Mouse (Mus musculus) forebrain, embryonic 11.5 days (tissue): ENCODE measurements at regions not wholly inside any gene's neighbourhood (a gene's known extent, or its start where the extent isn't known, plus 50 kb on each side); places are given as distances from the start of the nearest gene placed in this dataset.

Experiments used
- ATAC-seq: fragments of 200-750 bp; cut with Nextera tagmentation; replicated peaks from 2 replicates; pipeline ENCODE4 v1.8.0; 2017; ENCODE audit warnings: moderate TSS enrichment; ENCODE audit not compliant: low FRiP score
- DNase-seq: peaks from one replicate; pipeline ENCODE4 v3.0.0-alpha.2; 2017; ENCODE audit warnings: low spot score
- H3K27ac ChIP-seq: fragments of 300-500 bp; sonication (generic); 2 replicates; pipeline ENCODE4 v1.5.1; 2014; ENCODE audit warnings: low read depth, low read length
- H3K27me3 ChIP-seq: fragments of 300-500 bp; sonication (generic); 2 replicates; pipeline ENCODE4 v1.6.1; 2014; ENCODE audit warnings: mild to moderate bottlenecking, low read length, mixed read lengths; ENCODE audit not compliant: control insufficient read depth, insufficient read depth
- H3K36me3 ChIP-seq: fragments of 300-500 bp; sonication (generic); 2 replicates; pipeline ENCODE4 v1.6.1; 2014; ENCODE audit warnings: mild to moderate bottlenecking, low read length, moderate library complexity, mixed read lengths; ENCODE audit not compliant: control insufficient read depth, insufficient read depth
- H3K4me1 ChIP-seq: fragments of 300-500 bp; sonication (generic); replicated peaks from 2 replicates; pipeline ENCODE4 v1.6.1; 2014; ENCODE audit warnings: low read length, mixed read lengths; ENCODE audit not compliant: control insufficient read depth, insufficient read depth
- H3K4me2 ChIP-seq: fragments of 300-500 bp; sonication (generic); 2 replicates; pipeline ENCODE4 v1.6.1; 2014; ENCODE audit warnings: low read depth, mild to moderate bottlenecking, low read length, moderate library complexity, mixed read lengths; ENCODE audit not compliant: severe bottlenecking
- H3K4me3 ChIP-seq: fragments of 300-500 bp; sonication (generic); 2 replicates; pipeline ENCODE4 v1.5.1; 2014; ENCODE audit warnings: low read depth, low read length
- H3K9ac ChIP-seq: fragments of 300-500 bp; sonication (generic); 2 replicates; pipeline ENCODE4 v1.6.1; 2014; ENCODE audit warnings: low read length
- H3K9me3 ChIP-seq: fragments of 300-500 bp; sonication (generic); 2 replicates; pipeline ENCODE4 v1.6.1; 2016; ENCODE audit warnings: low read length, mixed read lengths; ENCODE audit not compliant: control insufficient read depth
- WGBS: fragments of 180-500 bp; shearing (Covaris S2); extraction: QIAGEN DNeasy Blood & Tissue Kit; methylation state at CpG from one replicate; pipeline ENCODE4 v1.1.7; 2014; 5-methylcytosine and 5-hydroxymethylcytosine counted together

DNA sequence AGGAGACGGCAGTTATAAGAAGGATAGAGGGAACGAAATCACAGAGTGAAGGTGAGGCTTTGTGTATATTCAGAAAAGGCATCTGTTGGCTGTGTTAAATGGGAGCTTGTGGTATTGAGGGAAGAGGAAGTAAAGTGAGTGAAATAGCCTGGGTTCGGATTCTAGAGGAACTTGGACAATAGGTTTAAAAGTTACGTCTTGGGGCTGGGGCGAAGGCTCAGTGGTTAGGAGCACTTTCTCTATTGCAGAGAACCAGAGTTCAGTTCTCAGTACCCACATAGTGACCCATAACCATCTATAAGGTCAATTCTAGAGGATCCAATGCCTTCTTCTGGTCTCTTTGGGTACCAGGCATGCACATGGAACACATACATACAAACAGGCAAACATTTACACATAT, 317.6 kb upstream of the Ubash3b start:
- ATAC-seq (no peak), DNase-seq (no peak)
- 93% methylated on average over 5 of the region's 5 CpGs for WGBS
- no peaks in the 10 kb centered on the region for H3K27me3 ChIP-seq
- no peaks in the 10 kb centered on the region for H3K4me1 ChIP-seq
- H3K36me3 ChIP-seq: no peaks in the 10 kb centered on the region
- no peak overlapping the region for H3K9ac ChIP-seq
- H3K9me3 ChIP-seq: no peaks in the 10 kb centered on the region
- no peak overlapping the region for H3K27ac ChIP-seq
- H3K4me2 ChIP-seq: no peak overlapping the region
- H3K4me3 ChIP-seq: no peak overlapping the region

DNA sequence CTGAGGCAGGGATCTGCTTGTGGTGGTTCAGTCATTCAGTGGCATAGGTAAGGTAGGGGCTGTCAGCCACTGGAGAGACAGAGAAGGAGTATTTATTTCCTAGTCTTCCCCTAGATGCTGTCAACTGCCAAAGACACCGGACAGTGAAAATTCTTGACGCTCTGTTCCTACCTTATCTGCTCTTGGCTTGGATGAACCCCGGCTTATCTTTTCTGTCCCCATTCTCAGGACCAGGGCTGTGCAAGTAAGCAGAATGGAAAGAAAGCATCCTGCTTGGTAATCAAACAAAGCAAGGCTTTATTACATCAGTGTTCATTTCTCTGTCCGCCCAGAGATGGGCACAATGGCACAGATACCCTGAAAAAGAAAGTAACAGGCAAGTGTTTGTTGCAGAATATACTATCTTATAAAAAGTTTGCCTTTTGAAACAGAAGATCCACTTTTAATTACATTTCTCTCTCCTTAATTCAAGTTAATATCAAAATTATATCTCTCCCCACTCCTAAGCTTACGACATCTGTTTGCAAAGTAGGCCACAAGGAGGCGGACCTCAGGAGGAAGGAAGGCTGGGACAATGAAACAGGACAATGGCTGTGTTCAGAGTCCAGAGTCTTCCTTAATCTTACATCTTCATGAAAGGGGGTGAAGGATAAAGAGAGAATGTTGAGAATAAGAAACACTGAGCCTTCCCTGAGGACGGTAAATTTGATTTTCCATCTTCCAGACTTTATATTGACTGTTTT, 316.8 kb upstream of the Ubash3b start:
- WGBS: 85% methylated on average over 7 of the region's 7 CpGs
- Histone ChIP-seq H3K4me2 (no peak overlapping the region), H3K4me1 (no peaks in the 10 kb centered on the region), H3K4me3 (no peak overlapping the region), H3K27ac (no peak overlapping the region), H3K36me3 (no peaks in the 10 kb centered on the region), H3K9ac (no peak overlapping the region), H3K9me3 (no peaks in the 10 kb centered on the region), H3K27me3 (no peaks in the 10 kb centered on the region)
- ATAC-seq (no peak), DNase-seq (no peak)

DNA sequence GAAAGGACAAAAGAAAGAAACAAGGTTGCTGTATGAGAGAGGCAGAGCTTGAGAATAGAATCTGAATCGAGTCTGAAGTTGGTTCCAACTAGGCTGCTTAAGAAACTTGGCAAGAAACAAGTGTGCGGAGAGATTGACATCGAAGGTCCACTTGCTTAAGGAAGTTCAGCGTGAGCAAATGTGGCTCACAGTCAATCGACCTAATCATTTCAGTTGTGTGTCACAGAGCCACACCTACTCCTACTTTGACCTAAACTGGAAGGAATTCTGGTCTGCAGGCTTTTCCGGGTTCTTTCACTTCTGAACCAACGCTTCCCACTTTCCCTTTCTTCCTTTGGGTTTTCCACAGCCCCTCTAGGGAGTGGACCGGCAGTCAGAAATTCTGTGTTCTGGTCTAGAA, 313.8 kb upstream of the Ubash3b start:
- Histone ChIP-seq H3K9me3 (no peaks in the 10 kb centered on the region), H3K4me3 (no peak overlapping the region), H3K36me3 (no peaks in the 10 kb centered on the region), H3K4me1 (no peaks in the 10 kb centered on the region), H3K9ac (peak overlapping the region; percentile 39; the same call in 1 of the 2 replicates), H3K27me3 (no peaks in the 10 kb centered on the region), H3K4me2 (peak overlapping the region; percentile 36; the same call in 1 of the 2 replicates), H3K27ac (peak overlapping the region; percentile 37; the same call in 1 of the 2 replicates)
- DNase-seq (no peak), ATAC-seq (no peak)
- 92% methylated on average over 8 of the region's 8 CpGs for WGBS

DNA sequence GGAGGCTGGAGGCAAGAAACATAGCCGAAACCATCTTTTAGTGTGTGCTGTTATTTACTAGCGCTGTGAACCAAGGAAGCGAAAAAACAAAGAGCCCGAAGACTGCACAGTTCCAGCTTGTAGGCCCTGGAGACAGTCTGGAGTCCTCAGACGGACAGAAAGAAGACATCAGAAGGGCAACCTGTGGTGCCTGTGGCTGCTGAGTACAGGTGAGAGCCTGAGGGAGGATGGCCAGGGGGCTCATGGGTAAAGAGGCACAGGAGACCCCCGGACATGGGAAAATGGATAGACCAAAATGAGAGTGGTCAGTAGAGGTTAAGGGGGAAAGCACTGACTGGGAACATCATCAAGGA, 313.4 kb upstream of the Ubash3b start:
- WGBS: 69% methylated on average over 6 of the region's 6 CpGs
- DNase-seq (no peak), ATAC-seq (peak; percentile 53)
- H3K36me3 ChIP-seq: no peaks in the 10 kb centered on the region
- peak overlapping the region; percentile 39; the same call in 1 of the 2 replicates for H3K9ac ChIP-seq
- no peak overlapping the region for H3K4me3 ChIP-seq
- no peaks in the 10 kb centered on the region for H3K4me1 ChIP-seq
- no peaks in the 10 kb centered on the region for H3K9me3 ChIP-seq
- H3K27ac ChIP-seq: peak overlapping the region; percentile 37; the same call in 1 of the 2 replicates
- peak overlapping the region; percentile 36 for H3K4me2 ChIP-seq
- no peaks in the 10 kb centered on the region for H3K27me3 ChIP-seq

DNA sequence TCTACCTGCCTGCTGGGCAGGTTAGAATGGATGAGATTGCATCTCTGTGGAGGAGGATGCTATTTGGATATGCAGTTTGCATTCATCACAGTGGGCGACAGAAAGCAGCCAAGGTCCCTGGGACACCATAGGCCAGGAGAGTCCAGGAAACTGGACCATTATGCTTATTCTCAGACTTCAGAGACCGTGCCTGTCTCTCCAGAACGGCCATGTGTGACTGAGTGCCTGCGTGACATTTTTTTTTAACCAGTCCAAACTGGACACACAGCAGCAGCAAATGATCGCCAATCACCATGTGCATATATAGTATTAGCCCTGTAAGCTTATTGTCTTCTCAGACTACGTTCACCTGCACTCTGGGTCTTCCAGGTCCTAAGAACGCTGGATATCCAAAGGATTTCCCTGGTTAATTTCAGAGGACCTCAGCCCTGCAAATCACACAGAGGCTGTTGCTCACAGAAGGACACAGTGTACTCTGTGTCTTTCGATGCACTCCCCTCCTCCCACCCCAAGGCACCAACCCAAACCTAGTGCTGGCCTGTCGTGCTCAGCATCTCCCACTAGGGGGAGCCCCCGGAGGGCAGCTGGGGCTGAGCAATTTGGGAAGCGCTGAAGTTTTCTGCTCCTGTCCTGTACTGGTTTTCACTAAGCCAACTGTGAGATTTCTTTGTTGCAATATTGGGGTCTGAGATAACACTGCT, 312.9 kb upstream of the Ubash3b start:
- WGBS: 48% methylated on average over 11 of the region's 11 CpGs
- DNase-seq (peak; percentile 93), ATAC-seq (peak; percentile 86)
- H3K27ac ChIP-seq: no peak overlapping the region; the same call in 1 of the 2 replicates
- H3K36me3 ChIP-seq: no peaks in the 10 kb centered on the region
- H3K4me3 ChIP-seq: no peak overlapping the region
- peak overlapping the region; percentile 36 for H3K4me2 ChIP-seq
- H3K9me3 ChIP-seq: no peaks in the 10 kb centered on the region
- H3K4me1 ChIP-seq: no peaks in the 10 kb centered on the region
- H3K9ac ChIP-seq: peak overlapping the region; percentile 39; the same call in 1 of the 2 replicates
- no peaks in the 10 kb centered on the region for H3K27me3 ChIP-seq

DNA sequence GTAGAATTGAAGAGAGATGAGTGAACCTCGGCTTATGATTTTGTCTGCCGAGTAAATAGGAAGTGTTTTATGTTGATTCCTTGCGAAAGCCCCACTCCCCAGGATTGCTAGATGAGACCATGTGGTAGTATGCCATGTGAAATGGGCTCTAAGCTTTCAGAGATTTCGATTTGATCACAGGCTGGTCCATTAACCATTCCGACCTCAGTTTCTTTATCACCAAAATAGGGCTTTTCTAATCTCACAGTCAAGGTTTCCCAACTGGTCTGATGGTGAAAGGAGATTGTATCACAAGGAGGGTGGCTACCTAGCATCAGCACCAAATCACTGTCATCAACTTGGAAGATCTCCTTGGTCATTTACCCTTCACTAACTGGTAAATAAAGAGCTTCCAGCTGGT, 312.0 kb upstream of the Ubash3b start:
- DNase-seq (no peak), ATAC-seq (no peak)
- WGBS: 89% methylated on average over 5 of the region's 5 CpGs
- H3K4me3 ChIP-seq: no peak overlapping the region
- H3K27ac ChIP-seq: no peak overlapping the region
- H3K4me1 ChIP-seq: no peaks in the 10 kb centered on the region
- no peak overlapping the region for H3K4me2 ChIP-seq
- H3K36me3 ChIP-seq: no peaks in the 10 kb centered on the region
- H3K9me3 ChIP-seq: no peaks in the 10 kb centered on the region
- no peak overlapping the region for H3K9ac ChIP-seq
- no peaks in the 10 kb centered on the region for H3K27me3 ChIP-seq

DNA sequence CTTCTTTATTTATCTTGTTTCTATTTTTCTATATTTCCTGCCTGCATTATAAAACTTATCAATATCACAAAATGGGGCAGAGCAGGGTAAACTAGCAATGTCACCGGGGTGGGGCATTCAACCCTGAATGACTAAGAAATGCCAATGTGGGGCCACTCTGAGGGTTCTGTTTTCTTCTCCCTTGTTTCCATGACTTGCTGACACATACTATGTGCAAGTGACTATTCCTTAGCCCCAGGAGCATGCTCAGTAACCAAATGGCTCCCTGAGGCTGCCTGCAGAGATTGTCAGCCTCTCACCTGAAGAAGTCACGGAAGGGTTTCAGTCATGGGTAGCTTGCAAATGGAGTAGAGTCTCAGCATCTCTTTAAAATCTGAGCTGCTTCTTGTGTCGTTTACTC, 309.8 kb upstream of the Ubash3b start:
- Histone ChIP-seq H3K36me3 (no peaks in the 10 kb centered on the region), H3K27ac (no peak overlapping the region), H3K9ac (no peak overlapping the region), H3K4me1 (no peaks in the 10 kb centered on the region), H3K9me3 (no peaks in the 10 kb centered on the region), H3K4me3 (no peak overlapping the region), H3K27me3 (no peaks in the 10 kb centered on the region), H3K4me2 (no peak overlapping the region)
- ATAC-seq (no peak), DNase-seq (no peak)
- WGBS: 91% methylated on average over 3 of the region's 3 CpGs

DNA sequence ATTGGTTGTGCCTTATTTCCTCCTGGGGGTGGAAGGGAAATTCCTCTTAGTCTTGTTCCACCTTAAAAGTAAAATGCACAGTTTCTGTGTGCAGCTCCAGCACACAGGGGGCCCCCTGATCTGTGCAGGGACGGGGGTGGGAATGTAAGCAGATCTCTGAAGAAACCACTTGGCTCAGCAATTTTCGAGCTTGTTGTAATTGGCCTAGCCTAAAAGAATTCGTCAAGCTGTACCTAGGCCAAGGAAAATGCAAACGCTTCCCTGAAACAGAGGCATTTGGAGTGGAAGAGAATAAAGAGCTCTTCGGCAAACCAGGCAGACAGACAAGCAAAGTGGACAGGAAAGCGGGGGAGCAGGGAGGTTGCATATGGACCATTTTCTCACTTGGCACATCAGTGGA, 308.5 kb upstream of the Ubash3b start:
- H3K4me2 ChIP-seq: no peak overlapping the region
- no peak overlapping the region for H3K9ac ChIP-seq
- 68% methylated on average over 6 of the region's 6 CpGs for WGBS
- no peaks in the 10 kb centered on the region for H3K9me3 ChIP-seq
- no peaks in the 10 kb centered on the region for H3K4me1 ChIP-seq
- H3K27me3 ChIP-seq: no peaks in the 10 kb centered on the region
- H3K36me3 ChIP-seq: no peaks in the 10 kb centered on the region
- no peak for DNase-seq
- H3K27ac ChIP-seq: no peak overlapping the region
- no peak for ATAC-seq
- no peak overlapping the region for H3K4me3 ChIP-seq

DNA sequence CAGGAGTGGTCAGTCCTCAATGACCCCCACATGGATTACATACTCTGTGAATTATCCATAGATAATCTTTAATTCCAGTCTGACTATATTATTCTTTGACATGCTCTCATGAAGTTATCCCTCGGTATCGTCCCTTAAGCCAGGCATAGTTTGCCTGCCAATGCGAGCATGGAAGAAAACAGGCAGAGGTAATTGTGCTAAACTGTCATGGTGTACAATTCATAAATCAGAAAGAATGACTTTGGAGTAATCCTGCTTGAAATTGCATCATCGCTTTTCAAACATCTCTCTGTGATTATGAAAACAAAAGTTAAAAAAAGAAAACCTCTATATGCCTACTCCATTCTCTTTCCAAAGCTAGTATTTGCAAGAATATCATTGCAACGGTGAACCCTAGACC, 307.9 kb upstream of the Ubash3b start:
- Histone ChIP-seq H3K36me3 (no peaks in the 10 kb centered on the region), H3K27me3 (no peaks in the 10 kb centered on the region), H3K9me3 (no peaks in the 10 kb centered on the region), H3K9ac (no peak overlapping the region), H3K4me1 (no peaks in the 10 kb centered on the region), H3K4me3 (no peak overlapping the region), H3K27ac (no peak overlapping the region), H3K4me2 (no peak overlapping the region)
- no peak for ATAC-seq
- DNase-seq: no peak
- WGBS: 90% methylated on average over 5 of the region's 5 CpGs
